Mouse (Mus musculus) heart, embryonic 11.5 days (tissue): ENCODE results near the gene Fcer1g. TPM values are rescaled to one million over a fixed set of nuclear protein-coding genes. Genes with fewer than 3 reads are reported as not detected.

Source experiments
- ATAC-seq: fragments of 200-750 bp; cut with Nextera tagmentation; replicated peaks from 2 replicates; pipeline ENCODE4 v1.8.0; 2017; ENCODE audit warnings: moderate library complexity; ENCODE audit not compliant: insufficient number of reproducible peaks, low FRiP score, low TSS enrichment
- H3K27ac ChIP-seq: fragments of 300-500 bp; sonication (generic); 2 replicates; pipeline ENCODE4 v1.5.1; 2014; ENCODE audit warnings: mild to moderate bottlenecking, low read depth, low read length
- H3K27me3 ChIP-seq: fragments of 300-500 bp; sonication (generic); 2 replicates; pipeline ENCODE4 v1.6.1; 2014; ENCODE audit warnings: mild to moderate bottlenecking, low read length, mixed read lengths; ENCODE audit not compliant: control insufficient read depth, insufficient read depth
- H3K36me3 ChIP-seq: fragments of 300-500 bp; sonication (generic); 2 replicates; pipeline ENCODE4 v1.6.1; 2014; ENCODE audit warnings: mild to moderate bottlenecking, low read length, moderate library complexity, mixed read lengths; ENCODE audit not compliant: control insufficient read depth, insufficient read depth
- H3K4me1 ChIP-seq: fragments of 300-500 bp; sonication (generic); 2 replicates; pipeline ENCODE4 v1.6.1; 2014; ENCODE audit warnings: low read length; ENCODE audit not compliant: control insufficient read depth, insufficient read depth
- H3K4me2 ChIP-seq: fragments of 300-500 bp; sonication (generic); 2 replicates; pipeline ENCODE4 v1.6.1; 2014; ENCODE audit warnings: mild to moderate bottlenecking, moderate library complexity
- H3K4me3 ChIP-seq: fragments of 300-500 bp; sonication (generic); 2 replicates; pipeline ENCODE4 v1.5.1; 2014; ENCODE audit warnings: low read depth, low read length
- H3K9ac ChIP-seq: fragments of 300-500 bp; sonication (generic); 2 replicates; pipeline ENCODE4 v1.6.1; 2014; ENCODE audit warnings: mild to moderate bottlenecking, low read depth, low read length, moderate library complexity
- H3K9me3 ChIP-seq: fragments of 300-500 bp; sonication (generic); replicated peaks from 2 replicates; pipeline ENCODE4 v1.6.1; 2016; ENCODE audit warnings: low read length; ENCODE audit not compliant: control insufficient read depth
- WGBS: fragments of 180-500 bp; shearing (Covaris S2); extraction: QIAGEN DNeasy Blood & Tissue Kit; methylation state at CpG from one replicate; pipeline ENCODE4 v1.1.7; 2014; ENCODE audit not compliant: insufficient replicate concordance; 5-methylcytosine and 5-hydroxymethylcytosine counted together
- polyA plus RNA-seq: library from polyadenylated mRNA; unstranded; fragments of >200 nt; fragmentation: Nextera tagmentation; extraction: Ambion mirVana; gene quantifications from 2 replicates; pipeline ENCODE4 v1.2.1, GENCODE M21; 2014

Fcer1g gene
- polyA plus RNA-seq, 1 experiment from 2014 or later = 18.4 TPM

DNA sequence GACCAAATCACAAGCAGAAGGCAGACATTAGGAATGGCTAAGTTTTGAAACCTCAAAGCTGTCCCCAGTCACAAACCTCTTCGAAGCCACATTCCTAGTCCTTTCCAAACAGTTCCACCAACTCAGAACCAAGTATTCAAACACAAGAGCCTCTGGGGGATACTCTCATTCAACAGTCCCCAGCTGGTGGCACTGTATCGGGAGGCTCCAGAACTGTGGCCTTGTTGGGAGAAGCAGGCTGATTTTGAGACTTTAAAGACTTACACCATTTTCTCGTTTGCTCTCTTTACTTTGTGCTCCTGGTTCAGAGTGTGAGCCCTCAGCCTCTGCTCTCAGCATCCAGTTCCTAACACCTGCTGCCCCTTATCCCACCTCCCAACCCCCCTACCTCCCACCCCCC lies 51.1 kb downstream of the Fcer1g start:
- no peak for ATAC-seq
- no peaks in the 10 kb centered on the region for H3K27me3 ChIP-seq
- no peak overlapping the region for H3K9ac ChIP-seq
- no peak overlapping the region for H3K4me2 ChIP-seq
- H3K4me3 ChIP-seq = no peak overlapping the region
- H3K27ac ChIP-seq = no peak overlapping the region
- 86% methylated on average over 3 of the region's 3 CpGs for WGBS
- H3K36me3 ChIP-seq = no peaks in the 10 kb centered on the region
- H3K9me3 ChIP-seq = no peaks in the 10 kb centered on the region
- peaks cover 18% of the 10 kb centered on the region for H3K4me1 ChIP-seq

Other genes starting within 250 kb of the Fcer1g start
- 0.23 TPM in 1 of 2 replicates, not detected in the other for gene Fcgr4, start 215.4 kb downstream of the Fcer1g start, polyA plus RNA-seq
- gene Fcgr3, start 169.4 kb downstream of the Fcer1g start, polyA plus RNA-seq = 3.8 and 4.4 TPM in 2 replicates
- gene Cfap126, start 120.4 kb downstream of the Fcer1g start, polyA plus RNA-seq = 2.7 and 5.6 TPM in 2 replicates
- gene Sdhc, start 83.8 kb downstream of the Fcer1g start, polyA plus RNA-seq = 426 and 502 TPM in 2 replicates
- 0.30 TPM in 1 of 2 replicates, not detected in the other for gene Mpz, start 83.7 kb downstream of the Fcer1g start, polyA plus RNA-seq
- gene Pcp4l1, start 38.1 kb downstream of the Fcer1g start, polyA plus RNA-seq = 36.2 and 40.0 TPM in 2 replicates
- gene Nr1i3, start 20.4 kb downstream of the Fcer1g start, polyA plus RNA-seq = 0.11 and 0.19 TPM in 2 replicates
- 44.1 and 53.2 TPM in 2 replicates for gene Tomm40l, start 11.9 kb downstream of the Fcer1g start, polyA plus RNA-seq
- gene Apoa2, start 9.3 kb downstream of the Fcer1g start, polyA plus RNA-seq = 13.6 and 55.4 TPM in 2 replicates
- 1.5 and 1.7 TPM in 2 replicates for gene Adamts4, start 16.1 kb upstream of the Fcer1g start, polyA plus RNA-seq
- gene Ndufs2, start 17.0 kb upstream of the Fcer1g start, polyA plus RNA-seq = 446 and 471 TPM in 2 replicates
- gene B4galt3, start 36.0 kb upstream of the Fcer1g start, polyA plus RNA-seq = 48.4 and 49.4 TPM in 2 replicates
- 59.9 and 60.7 TPM in 2 replicates for gene Ppox, start 46.8 kb upstream of the Fcer1g start, polyA plus RNA-seq
- 51.2 TPM in 2 replicates for gene Usp21, start 53.6 kb upstream of the Fcer1g start, polyA plus RNA-seq
- 90.3 and 92.9 TPM in 2 replicates for gene Ufc1, start 60.7 kb upstream of the Fcer1g start, polyA plus RNA-seq
- gene Dedd, start 94.8 kb upstream of the Fcer1g start, polyA plus RNA-seq = 40.4 and 45.4 TPM in 2 replicates
- 24.8 and 30.9 TPM in 2 replicates for gene Nit1, start 111.3 kb upstream of the Fcer1g start, polyA plus RNA-seq
- gene Pfdn2, start 111.3 kb upstream of the Fcer1g start, polyA plus RNA-seq = 49.5 and 51.3 TPM in 2 replicates
- gene Klhdc9, start 126.4 kb upstream of the Fcer1g start, polyA plus RNA-seq = 0.49 and 0.51 TPM in 2 replicates
- gene Nectin4, start 135.7 kb upstream of the Fcer1g start, polyA plus RNA-seq = 0.08 and 0.20 TPM in 2 replicates
- 0.18 and 0.44 TPM in 2 replicates for gene Arhgap30, start 154.6 kb upstream of the Fcer1g start, polyA plus RNA-seq
- gene Usf1, start 176.9 kb upstream of the Fcer1g start, polyA plus RNA-seq = 53.3 and 68.2 TPM in 2 replicates
- 0.45 and 1.7 TPM in 2 replicates for gene Tstd1, start 184.5 kb upstream of the Fcer1g start, polyA plus RNA-seq
- gene F11r, start 203.2 kb upstream of the Fcer1g start, polyA plus RNA-seq = 64.1 and 65.7 TPM in 2 replicates